Mouse (Mus musculus) adrenal gland, postnatal 14 days (tissue): ENCODE results near the gene Myd88. TPM values are rescaled to one million over a fixed set of nuclear protein-coding genes. Genes with fewer than 3 reads are reported as not detected.

Source experiments
- DNase-seq: peaks from one replicate; pipeline ENCODE4 v3.0.0; 2021; ENCODE audit warnings: mixed read lengths
- total RNA-seq: library from RNA; stranded (reverse); gene quantifications from 2 replicates; pipeline ENCODE4 v1.2.3, GENCODE M21; 2021

Gene Myd88
- total RNA-seq, 1 experiment from 2014 or later = 27.3 TPM

DNA sequence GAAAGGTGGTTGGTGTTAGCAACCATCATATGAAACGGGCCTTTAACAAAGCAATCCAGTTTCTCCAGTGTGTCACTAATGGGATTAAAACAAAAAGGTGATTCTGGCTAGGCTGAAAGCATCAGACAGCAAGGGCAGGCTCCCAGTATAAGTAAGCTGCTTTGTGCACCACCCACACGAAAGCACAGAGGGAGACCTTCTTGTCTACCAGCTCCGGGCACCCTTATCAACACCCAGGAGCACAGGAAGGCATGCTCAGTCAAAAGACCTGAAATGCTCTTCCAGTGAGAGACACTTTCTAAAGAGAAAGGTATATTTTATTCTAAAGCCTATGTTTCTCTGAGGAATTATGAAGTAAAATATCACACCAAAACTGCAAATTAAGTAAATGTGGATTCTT lies 50.4 kb downstream of the Myd88 start:
- DNase-seq = no peak

Other genes starting within 250 kb of the Myd88 start
- gene Plcd1, start 247.9 kb downstream of the Myd88 start, total RNA-seq = 11.8 and 13.6 TPM in 2 replicates
- gene Dlec1, start 238.9 kb downstream of the Myd88 start, total RNA-seq = 1.5 and 1.7 TPM in 2 replicates
- gene Acaa1b, start 184.3 kb downstream of the Myd88 start, total RNA-seq = 16.6 and 62.6 TPM in 2 replicates
- gene Gm47289, start 182.2 kb downstream of the Myd88 start, total RNA-seq = not detected in 2 replicates
- not detected in 2 replicates for gene Slc22a13, start 132.3 kb downstream of the Myd88 start, total RNA-seq
- gene Oxsr1, start 19.0 kb downstream of the Myd88 start, total RNA-seq = 33.8 and 36.5 TPM in 2 replicates
- gene Acaa1a, start 1.7 kb downstream of the Myd88 start, total RNA-seq = 106 and 108 TPM in 2 replicates
- gene Xylb, start 16.0 kb upstream of the Myd88 start, total RNA-seq = 2.0 and 10.6 TPM in 2 replicates
- gene Slc22a14, start 24.1 kb upstream of the Myd88 start, total RNA-seq = 0.19 TPM in 1 of 2 replicates, not detected in the other
- 4.8 and 6.6 TPM in 2 replicates for gene Acvr2b, start 60.7 kb upstream of the Myd88 start, total RNA-seq
- gene Exog, start 103.5 kb upstream of the Myd88 start, total RNA-seq = 4.2 and 4.5 TPM in 2 replicates
- gene Scn5a, start 237.6 kb upstream of the Myd88 start, total RNA-seq = 0.22 and 0.56 TPM in 2 replicates